Comparison of ENCODE assay signal across 9 mouse cellular contexts in genomic region chr3:37379930-37380881, GRCm38 (mm10). TPM values are rescaled to one million over a fixed set of nuclear protein-coding genes. Genes with fewer than 3 reads are reported as not detected.
DNase-seq lines count a peak whose midpoint lies in the region; ATAC-seq and TF ChIP-seq lines count a peak whose summit lies in the region.
"Had no signal": no experiment of that assay in that cellular context is flagged by ENCODE, and none has a peak within 500 bp of the region (broad histone marks: within the 10 kb centered on the region; RNA-seq: fewer than 3 reads in every experiment).

No protein-coding gene starts in this region.

- TF ChIP-seq CTCF in lung, postnatal 0 days (IDR thresholded peaks at IDR 0.05) = no peak

- 44% methylated on average over 18 of the region's 18 CpGs for WGBS in lung, postnatal 0 days

- DNase-seq in frontal cortex, postnatal 14 days (ENCODE audit: low spot score in 2 of 2) = no peak
- DNase-seq in right cerebral cortex, postnatal 10 days (ENCODE audit: low spot score in 2 of 2) = peak; percentile 33 to 60
- DNase-seq in right cerebral cortex, postnatal 25 days = no peak
- DNase-seq in heart, adult 9 months (ENCODE audit: low spot score in 2 of 2) = peak; percentile 75 to 84
- peak; percentile 62 for DNase-seq in lung, postnatal 0 days (ENCODE audit: low spot score)
- no peak for DNase-seq in thymus, postnatal 25 days
- DNase-seq in spleen, postnatal 4 days (ENCODE audit: low spot score in 2 of 2) = no peak

- no peak overlapping the region for H3K9ac ChIP-seq in lung, postnatal 0 days (replicated peaks; ENCODE audit: low read depth)

- H3K4me1 ChIP-seq in lung, postnatal 0 days (ENCODE audit: insufficient read depth, low read depth, low read length) = peaks cover 5% of the 10 kb centered on the region; the same call in 1 of the 2 replicates

- no peak overlapping the region for H3K4me2 ChIP-seq in lung, postnatal 0 days (replicated peaks; ENCODE audit: low read depth, low read length)

- H3K4me3 ChIP-seq in lung, postnatal 0 days (ENCODE audit: low read depth, low read length) = no peak overlapping the region

- no peaks in the 10 kb centered on the region for H3K36me3 ChIP-seq in lung, postnatal 0 days (ENCODE audit: insufficient read depth, low read length)

- no peaks in the 10 kb centered on the region for H3K9me3 ChIP-seq in lung, postnatal 0 days (ENCODE audit: low read length)

- H3K27me3 ChIP-seq in lung, postnatal 0 days (replicated peaks; ENCODE audit: insufficient read depth, low read length) = no peaks in the 10 kb centered on the region
- H3K27me3 ChIP-seq: CH12.LX had no signal

- peak overlapping the region; percentile 55 for H3K27ac ChIP-seq in lung, postnatal 0 days (ENCODE audit: low read length)

- peak; percentile 40; the same call in 1 of the 2 replicates for TF ChIP-seq EP300 in lung, postnatal 0 days (IDR thresholded peaks at IDR 0.05)

- peak; percentile 20; the same call in 1 of the 2 replicates for ATAC-seq in frontal cortex, adult (ENCODE audit: low TSS enrichment)
- ATAC-seq in lung, postnatal 0 days = peak; percentile 69

RNA-seq across cellular contexts. Expression of gene Fgf2, which starts 32.1 kb away (rescaled TPM):
- 1.5 and 2.1 TPM in 2 replicates for polyA plus RNA-seq in lung, postnatal 0 days (2015; fragmentation: Nextera tagmentation; extraction: Ambion mirVana)

RNA-seq across cellular contexts. Expression of gene Spata5, which starts 39.5 kb away (rescaled TPM):
- polyA plus RNA-seq in lung, postnatal 0 days (2015; fragmentation: Nextera tagmentation; extraction: Ambion mirVana) = 13.1 and 17.2 TPM in 2 replicates

RNA-seq across cellular contexts. Expression of gene Nudt6, which starts 39.8 kb away (rescaled TPM):
- polyA plus RNA-seq in lung, postnatal 0 days (2015; fragmentation: Nextera tagmentation; extraction: Ambion mirVana) = 7.3 and 8.8 TPM in 2 replicates

Comparison
In these comparisons a context has a peak if more than half of its experiments do, and no peak if none do; other contexts are left out.
1. DNase-seq: peak in right cerebral cortex, postnatal 10 days (2 of 2), heart, adult 9 months (2 of 2) and lung, postnatal 0 days (single experiment); none in frontal cortex, postnatal 14 days (0 of 2), right cerebral cortex, postnatal 25 days (single experiment), thymus, postnatal 25 days (single experiment) and spleen, postnatal 4 days (0 of 2).